Mouse (Mus musculus) kidney, postnatal 36 days (tissue): ENCODE measurements around the gene Prrt2.

Experiments used
- DNase-seq, 2 experiments: peaks; one replicate each; pipeline ENCODE4 v3.0.0; 2021 to 2022; ENCODE audit warnings: mixed read lengths in 2 of 2

Gene Prrt2

GRCm38 (mm10) chr7:127020031-127020430, 980 bp downstream of the Prrt2 start:
- no peak for DNase-seq

GRCm38 (mm10) chr7:127019306-127019960, 1.6 kb downstream of the Prrt2 start:
- DNase-seq = no peak

DNA sequence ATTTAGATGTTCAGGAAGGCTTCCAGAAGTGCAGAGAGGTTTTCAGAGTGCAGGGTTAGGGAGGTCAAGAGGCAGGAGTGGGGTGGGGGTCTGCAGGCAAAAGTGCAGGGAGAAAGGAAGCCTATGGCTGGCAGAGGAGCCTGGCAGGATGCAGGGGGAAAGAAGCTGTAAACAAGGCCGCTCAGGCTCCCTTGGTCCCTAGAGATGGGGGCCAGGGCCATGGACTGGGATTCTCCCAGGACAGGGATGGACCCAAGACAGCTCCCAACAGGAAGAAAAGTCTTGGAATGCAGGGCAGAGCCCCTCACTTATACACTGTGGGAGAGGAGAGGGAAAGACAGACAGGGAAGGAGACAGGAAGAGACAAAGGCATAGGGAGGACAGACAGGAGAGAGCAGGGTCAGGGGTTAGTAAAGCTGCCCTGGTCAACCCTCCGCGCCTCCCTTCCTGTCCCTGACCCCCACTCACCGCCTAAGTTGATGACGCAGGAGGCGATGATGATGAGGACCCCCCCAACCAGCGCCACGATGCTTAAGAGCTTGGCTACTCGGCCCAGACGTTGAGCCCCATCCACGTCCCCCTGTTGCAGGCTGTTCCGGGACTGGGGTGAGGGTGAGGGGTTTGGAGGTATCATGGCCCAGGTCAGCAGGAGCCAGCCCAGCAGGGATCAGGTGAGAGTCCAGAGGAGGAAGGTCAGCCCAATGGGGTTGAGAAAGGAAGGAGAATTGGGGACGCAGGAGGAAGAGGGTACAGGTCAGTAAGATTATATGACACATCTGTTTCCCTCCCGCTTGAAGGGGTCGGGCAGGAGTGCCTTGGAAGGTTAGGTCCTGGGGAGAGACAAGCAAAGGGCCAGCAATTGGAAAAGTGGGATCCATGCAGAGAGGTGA, 2.4 kb downstream of the Prrt2 start:
- no peak for DNase-seq

DNA sequence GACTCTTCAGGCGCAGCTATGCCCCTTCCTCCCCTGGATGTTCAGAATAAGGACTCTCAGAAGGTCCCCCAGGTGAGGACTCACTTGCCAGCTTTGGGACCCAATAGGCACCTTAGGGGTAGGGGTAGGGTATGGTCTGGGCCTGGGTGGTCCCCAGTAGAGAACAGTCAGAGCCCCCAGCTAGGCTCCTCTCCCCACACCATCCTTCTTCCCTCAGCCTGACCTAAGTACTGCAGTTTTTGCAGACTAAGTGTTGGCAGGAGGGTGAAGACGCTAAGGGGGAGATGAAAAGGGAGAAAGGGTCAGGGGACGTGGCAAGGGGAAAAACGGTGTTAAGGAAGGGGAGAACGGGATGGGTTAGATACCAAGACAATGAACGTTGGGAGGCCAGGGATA, 3.1 kb downstream of the Prrt2 start:
- no peak for DNase-seq

GRCm38 (mm10) chr7:127016971-127017949, 3.8 kb downstream of the Prrt2 start, which contains the start of gene Pagr1a:
Gene Pagr1a (minus strand): TSS chr7:127017352.
- peak; percentile 98 for DNase-seq

- DNase-seq = peak; percentile 70 to 79
These were observed 4.5 kb downstream of the Prrt2 start for GRCm38 (mm10) chr7:127016486-127016938.

GRCm38 (mm10) chr7:127016481-127016485, 4.7 kb downstream of the Prrt2 start, which contains the start of gene Pagr1b:
Gene Pagr1b (minus strand): TSS chr7:127016484.
- no peak for DNase-seq

- DNase-seq = peak; percentile 77 to 79
These were observed 4.9 kb downstream of the Prrt2 start for GRCm38 (mm10) chr7:127016081-127016480.

DNA sequence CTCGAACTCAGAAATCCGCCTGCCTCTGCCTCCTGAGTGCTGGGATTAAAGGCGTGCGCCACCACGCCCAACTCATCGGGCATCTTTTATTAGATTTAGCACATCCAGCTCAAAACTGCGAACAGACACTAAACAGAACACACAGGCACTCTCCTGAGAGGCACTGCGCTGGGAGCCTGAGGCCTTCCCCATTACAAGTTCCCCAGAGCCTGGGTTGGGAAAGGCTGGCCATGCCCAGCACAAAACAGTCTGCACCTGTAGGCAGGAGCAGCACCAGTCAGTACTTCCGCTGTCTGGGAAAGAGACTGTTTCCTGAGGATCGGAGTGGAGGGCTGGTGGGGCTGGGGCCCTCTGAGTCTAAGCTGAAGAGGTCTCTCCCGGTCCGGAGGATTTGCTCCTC, 6.0 kb downstream of the Prrt2 start:
- DNase-seq = no peak

- peak; percentile 87 to 88 for DNase-seq
These were observed 6.7 kb downstream of the Prrt2 start, which contains the start of gene Mvp for GRCm38 (mm10) chr7:127014320-127014719. Gene Mvp (minus strand): TSS chr7:127014621.

DNA sequence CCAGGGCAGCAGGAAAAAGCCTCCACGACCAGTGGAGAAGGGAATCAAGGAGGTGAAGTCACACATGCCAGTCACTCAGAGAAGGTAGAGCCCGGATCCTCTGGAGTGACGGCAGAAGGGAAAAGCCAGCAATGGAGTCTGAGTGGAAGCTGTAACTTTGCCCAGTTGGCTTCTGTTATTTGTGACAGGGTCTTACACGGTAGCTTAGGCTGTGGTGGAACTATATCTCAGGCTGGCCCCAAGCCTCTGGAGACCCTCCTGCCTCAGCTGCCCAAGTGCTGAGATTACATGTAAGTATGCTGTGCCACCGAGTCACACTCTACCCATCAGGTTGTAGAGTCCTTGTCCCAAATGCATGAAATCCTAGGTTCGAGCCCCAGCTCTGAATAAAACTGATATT, 7.6 kb downstream of the Prrt2 start:
- DNase-seq = no peak

GRCm38 (mm10) chr7:127012845-127013244, 8.2 kb downstream of the Prrt2 start:
- DNase-seq = no peak

GRCm38 (mm10) chr7:127012374-127012773, 8.6 kb downstream of the Prrt2 start:
- no peak for DNase-seq

DNA sequence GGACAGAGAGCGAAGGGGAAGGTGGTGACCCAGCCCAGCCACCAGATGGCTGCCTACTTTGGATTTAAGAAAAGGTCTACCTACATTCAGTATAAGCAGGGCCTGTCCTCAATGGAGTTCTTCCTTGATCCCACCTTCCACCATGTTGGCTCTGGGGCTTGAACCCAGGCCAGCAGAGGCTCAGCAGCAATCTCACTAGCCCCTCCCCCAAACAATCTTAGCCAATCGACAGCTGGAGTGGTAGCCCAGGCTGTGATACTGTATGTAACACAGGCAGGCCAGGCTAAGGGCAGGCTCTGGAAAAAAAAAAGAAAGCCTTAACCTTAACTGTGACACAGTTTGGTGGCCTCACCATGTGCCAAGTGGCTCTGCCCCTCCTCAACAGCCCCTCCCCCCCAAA, 9.3 kb downstream of the Prrt2 start:
- no peak for DNase-seq

DNA sequence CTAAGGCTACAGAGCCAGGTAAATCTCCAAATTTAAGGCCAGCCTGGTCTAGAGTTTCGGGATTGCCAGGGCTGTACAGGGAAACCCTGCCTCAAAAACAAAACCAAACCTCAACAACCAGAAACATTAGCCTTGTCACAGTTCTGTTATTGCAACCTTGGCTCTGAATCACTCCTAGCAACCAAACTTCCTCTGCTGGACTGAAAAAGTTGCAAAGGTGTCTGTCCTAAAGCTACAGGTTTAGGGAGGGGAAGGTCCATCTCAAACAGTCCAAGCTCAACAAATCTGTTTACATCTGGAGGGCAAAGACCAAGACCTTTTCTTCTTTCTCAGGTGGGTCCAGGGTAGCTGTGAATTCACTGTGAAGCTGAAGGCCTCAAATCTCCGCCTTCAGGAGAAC, 10.0 kb downstream of the Prrt2 start:
- DNase-seq = no peak

DNA sequence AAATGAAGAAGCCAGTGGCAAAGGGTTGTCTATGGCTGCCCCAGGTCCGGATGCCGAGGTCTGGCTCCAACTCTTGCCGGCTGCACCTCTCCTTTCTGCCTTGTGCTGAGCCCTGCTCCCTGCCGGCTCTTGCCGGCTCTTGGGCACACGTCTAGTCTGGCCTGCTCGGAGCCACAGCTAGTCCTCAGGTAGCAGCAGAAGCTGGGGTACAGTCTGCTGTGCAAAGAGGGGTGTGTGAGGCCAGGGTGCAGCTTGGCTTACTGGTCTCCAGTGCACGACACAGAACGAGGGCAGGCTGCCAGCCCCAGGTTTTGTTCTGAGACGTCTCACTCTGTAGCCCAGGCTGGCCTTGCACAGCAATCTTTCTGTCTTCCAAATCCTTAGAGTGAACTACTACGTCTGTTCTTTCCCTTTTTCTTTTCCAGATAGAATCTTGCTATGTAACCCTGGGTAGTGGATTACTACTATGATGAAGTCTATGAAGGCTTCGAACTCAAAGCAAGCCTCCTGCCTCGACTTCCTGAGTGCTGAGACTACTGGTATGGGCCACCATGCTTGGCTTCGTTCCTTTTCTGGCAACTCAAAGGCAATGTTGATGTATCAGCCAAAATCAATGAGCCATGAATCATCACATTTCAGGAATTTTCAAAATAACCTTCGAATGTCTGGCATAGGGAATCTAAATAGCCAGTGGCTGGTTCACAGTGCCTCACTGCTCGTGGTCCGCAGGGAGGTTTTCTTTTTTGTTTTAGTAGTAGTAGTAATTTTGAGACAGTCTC, 11.5 kb downstream of the Prrt2 start:
- DNase-seq = no peak

GRCm38 (mm10) chr7:127008239-127009019, 12.6 kb downstream of the Prrt2 start:
- DNase-seq = peak; percentile 51 to 60

DNA sequence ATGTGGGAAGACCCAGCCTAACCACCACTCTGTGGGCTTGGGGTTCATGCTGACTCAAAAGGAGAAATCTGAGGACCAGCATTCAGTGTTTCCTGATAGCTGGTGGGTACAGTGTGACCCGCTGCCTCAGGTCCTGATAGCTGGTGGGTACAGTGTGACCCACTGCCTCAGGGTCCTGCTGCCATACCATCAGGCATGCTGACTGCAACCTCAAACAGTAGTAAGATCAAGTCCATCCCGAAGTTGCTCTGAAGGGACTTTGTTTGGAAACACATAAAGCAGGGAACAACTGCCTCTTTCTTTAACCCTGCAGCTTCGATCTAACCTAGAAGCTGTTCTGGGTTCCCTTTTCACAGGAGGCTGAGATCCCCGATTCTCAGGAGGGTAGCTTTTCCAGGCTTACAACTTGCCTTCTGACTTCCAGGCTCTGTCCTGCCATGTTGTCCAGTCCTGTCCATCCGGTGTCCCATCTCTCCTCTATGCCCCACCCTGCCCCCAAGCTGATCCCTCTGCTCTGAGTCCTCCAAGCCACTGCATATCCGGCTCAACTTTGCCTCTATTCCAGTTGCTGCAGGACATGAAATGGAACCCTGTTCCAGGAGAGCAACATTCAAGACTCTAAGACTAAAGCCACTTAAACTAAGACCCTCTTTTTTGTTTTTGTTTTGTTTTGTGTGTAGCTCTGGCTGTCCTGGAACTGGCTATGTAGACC, 13.5 kb downstream of the Prrt2 start:
- DNase-seq = no peak

- no peak for DNase-seq
These were observed 16.7 kb downstream of the Prrt2 start for GRCm38 (mm10) chr7:127004122-127004875.

- DNase-seq = no peak
These were observed 17.4 kb downstream of the Prrt2 start for GRCm38 (mm10) chr7:127003620-127004019.
